Mouse (Mus musculus): ENCODE data around the gene Sult2a1.
"Not testable (repeated sequence)": the region's sequence is repeated elsewhere in the genome, so short reads cannot be mapped to it uniquely, and the experiment has no call there.

Gene Sult2a1

DNA sequence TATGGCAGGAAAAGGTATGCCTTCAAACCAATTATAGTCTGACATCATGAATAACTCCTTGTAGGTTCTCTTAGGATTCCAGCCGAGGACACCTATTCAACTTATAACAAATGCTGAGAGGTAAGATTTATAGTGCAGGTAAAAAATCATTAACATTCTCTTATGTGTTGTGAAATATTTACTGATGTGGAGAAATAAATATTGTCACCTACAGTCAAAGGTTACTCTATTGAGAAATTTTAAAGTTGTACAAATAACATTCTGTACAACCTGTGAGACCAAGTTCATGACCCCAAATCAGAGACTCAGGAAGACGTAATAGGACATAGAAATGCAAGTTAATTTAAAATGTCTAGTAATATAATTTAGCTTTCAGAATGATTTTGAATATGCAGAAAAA, at the start of gene Sult2a1:
TSS of gene Sult2a1 (minus strand) at position 101 of the 400 bp plus-strand sequence.
- not testable (repeated sequence) for DNase-seq (ENCODE audit: low read depth)

DNA sequence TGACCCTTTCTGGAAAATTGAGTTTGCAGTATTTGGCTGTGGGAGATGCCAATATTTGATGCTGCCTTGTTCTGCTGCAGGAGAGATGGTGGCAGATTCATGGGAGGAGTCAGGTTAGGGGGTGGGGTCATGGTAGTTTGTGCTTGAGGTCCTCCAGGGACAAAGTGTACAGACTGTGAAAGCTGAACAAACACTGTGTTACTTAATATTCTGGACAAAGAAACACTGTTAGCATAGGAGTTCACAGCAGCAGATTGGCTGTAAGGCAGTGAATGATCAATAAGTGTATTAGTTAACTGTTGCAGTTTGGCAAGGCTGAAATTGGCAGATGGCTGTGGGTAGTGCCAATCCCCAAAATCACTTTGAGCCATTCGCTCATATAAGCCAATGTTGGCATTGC, 23.3 kb downstream of the Sult2a1 start:
- no peak for DNase-seq (ENCODE audit: low read depth)

All from induced T-regulatory cell, adult 2 months (primary cell).